Mouse (Mus musculus) stomach, embryonic 14.5 days (tissue): Measurements from ENCODE around the gene Klf13. TPM values are rescaled to one million over a fixed set of nuclear protein-coding genes. Genes with fewer than 3 reads are reported as not detected.

Source experiments
- ATAC-seq: fragments of 200-750 bp; cut with Nextera tagmentation; 2 replicates; pipeline ENCODE4 v1.8.0; 2017; ENCODE audit warnings: low read depth, moderate TSS enrichment; ENCODE audit not compliant: insufficient number of reproducible peaks, insufficient read depth, low FRiP score
- H3K27ac ChIP-seq: fragments of 300-500 bp; sonication (generic); 2 replicates; pipeline ENCODE4 v1.5.1; 2014; ENCODE audit warnings: mild to moderate bottlenecking, low read length, moderate library complexity, mixed read lengths
- H3K27me3 ChIP-seq: fragments of 300-500 bp; sonication (generic); 2 replicates; pipeline ENCODE4 v1.6.1; 2014; ENCODE audit warnings: low read length, control low read depth, mixed read lengths; ENCODE audit not compliant: control insufficient read depth, insufficient read depth
- H3K36me3 ChIP-seq: fragments of 300-500 bp; sonication (generic); 2 replicates; pipeline ENCODE4 v1.6.1; 2014; ENCODE audit warnings: mild to moderate bottlenecking, control low read depth, low read length, moderate library complexity, mixed read lengths; ENCODE audit not compliant: control insufficient read depth, insufficient read depth
- H3K4me1 ChIP-seq: fragments of 300-500 bp; sonication (generic); 2 replicates; pipeline ENCODE4 v1.6.1; 2014; ENCODE audit warnings: low read length, control low read depth, mixed read lengths; ENCODE audit not compliant: control insufficient read depth, insufficient read depth
- H3K4me2 ChIP-seq: fragments of 300-500 bp; sonication (generic); replicated peaks from 2 replicates; pipeline ENCODE4 v1.6.1; 2014; ENCODE audit warnings: low read depth, low read length, control low read depth
- H3K4me3 ChIP-seq: fragments of 300-500 bp; sonication (generic); 2 replicates; pipeline ENCODE4 v1.5.1; 2014; ENCODE audit warnings: low read depth, low read length, control low read depth
- H3K9ac ChIP-seq: fragments of 300-500 bp; sonication (generic); replicated peaks from 2 replicates; pipeline ENCODE4 v1.6.1; 2014; ENCODE audit warnings: low read depth, mild to moderate bottlenecking, control low read depth, low read length, moderate library complexity, mixed read lengths
- H3K9me3 ChIP-seq: fragments of 300-500 bp; sonication (generic); 2 replicates; pipeline ENCODE4 v1.6.1; 2016; ENCODE audit warnings: low read depth, low read length, control low read depth; ENCODE audit not compliant: control insufficient read depth
- WGBS: fragments of 180-500 bp; shearing (Covaris S2); extraction: QIAGEN DNeasy Blood & Tissue Kit; methylation state at CpG from one replicate; pipeline ENCODE4 v1.1.7; 2014; 5-methylcytosine and 5-hydroxymethylcytosine counted together
- polyA plus RNA-seq: library from polyadenylated mRNA; unstranded; fragments of >200 nt; fragmentation: Nextera tagmentation; extraction: Ambion mirVana; gene quantifications from 2 replicates; pipeline ENCODE4 v1.2.1, GENCODE M21; 2014

Klf13 gene
- polyA plus RNA-seq, 1 experiment from 2014 or later: 35.5 TPM

- no peak overlapping the region for H3K4me3 ChIP-seq
- no peaks in the 10 kb centered on the region for H3K27me3 ChIP-seq
- H3K9ac ChIP-seq: no peak overlapping the region
- 41% methylated on average over 9 of the region's 11 CpGs for WGBS
- H3K36me3 ChIP-seq: no peaks in the 10 kb centered on the region
- no peaks in the 10 kb centered on the region for H3K9me3 ChIP-seq
- H3K4me1 ChIP-seq: peaks cover 42% of the 10 kb centered on the region
- H3K27ac ChIP-seq: peak overlapping the region; percentile 58
- no peak overlapping the region for H3K4me2 ChIP-seq
- ATAC-seq: peak; percentile 57; the same call in 1 of the 2 replicates
Observed at GRCm38 (mm10) chr7:63908496-63909285, 30.0 kb downstream of the Klf13 start.

GRCm38 (mm10) chr7:63907778-63908495, 30.8 kb downstream of the Klf13 start:
- WGBS: 82% methylated on average over 5 of the region's 5 CpGs
- no peak overlapping the region for H3K4me2 ChIP-seq
- peak overlapping the region; percentile 58 for H3K27ac ChIP-seq
- no peaks in the 10 kb centered on the region for H3K27me3 ChIP-seq
- peaks cover 35% of the 10 kb centered on the region for H3K4me1 ChIP-seq
- no peak for ATAC-seq
- no peaks in the 10 kb centered on the region for H3K36me3 ChIP-seq
- no peak overlapping the region for H3K4me3 ChIP-seq
- no peak overlapping the region for H3K9ac ChIP-seq
- no peaks in the 10 kb centered on the region for H3K9me3 ChIP-seq

- H3K4me3 ChIP-seq: no peak overlapping the region
- H3K27ac ChIP-seq: peak overlapping the region; percentile 10; the same call in 1 of the 2 replicates
- H3K9ac ChIP-seq: no peak overlapping the region
- no peaks in the 10 kb centered on the region for H3K9me3 ChIP-seq
- H3K4me1 ChIP-seq: peaks cover 13% of the 10 kb centered on the region
- WGBS: 60% methylated on average over 5 of the region's 5 CpGs
- no peaks in the 10 kb centered on the region for H3K27me3 ChIP-seq
- no peak overlapping the region for H3K4me2 ChIP-seq
- H3K36me3 ChIP-seq: no peaks in the 10 kb centered on the region
- 0 out of 2 replicates have a peak, but pooled peaks have one; percentile 25 for ATAC-seq
Observed at GRCm38 (mm10) chr7:63905642-63906041, 33.1 kb downstream of the Klf13 start.

- no peaks in the 10 kb centered on the region for H3K36me3 ChIP-seq
- no peak overlapping the region for H3K4me3 ChIP-seq
- WGBS: 83% methylated on average over 2 of the region's 2 CpGs
- no peaks in the 10 kb centered on the region for H3K9me3 ChIP-seq
- no peaks in the 10 kb centered on the region for H3K27me3 ChIP-seq
- peak; percentile 26; the same call in 1 of the 2 replicates for ATAC-seq
- H3K27ac ChIP-seq: peak overlapping the region; percentile 10; the same call in 1 of the 2 replicates
- peaks cover 9% of the 10 kb centered on the region; the same call in 1 of the 2 replicates for H3K4me1 ChIP-seq
- H3K4me2 ChIP-seq: no peak overlapping the region
- no peak overlapping the region for H3K9ac ChIP-seq
Observed at GRCm38 (mm10) chr7:63905190-63905589, 33.5 kb downstream of the Klf13 start.

DNA sequence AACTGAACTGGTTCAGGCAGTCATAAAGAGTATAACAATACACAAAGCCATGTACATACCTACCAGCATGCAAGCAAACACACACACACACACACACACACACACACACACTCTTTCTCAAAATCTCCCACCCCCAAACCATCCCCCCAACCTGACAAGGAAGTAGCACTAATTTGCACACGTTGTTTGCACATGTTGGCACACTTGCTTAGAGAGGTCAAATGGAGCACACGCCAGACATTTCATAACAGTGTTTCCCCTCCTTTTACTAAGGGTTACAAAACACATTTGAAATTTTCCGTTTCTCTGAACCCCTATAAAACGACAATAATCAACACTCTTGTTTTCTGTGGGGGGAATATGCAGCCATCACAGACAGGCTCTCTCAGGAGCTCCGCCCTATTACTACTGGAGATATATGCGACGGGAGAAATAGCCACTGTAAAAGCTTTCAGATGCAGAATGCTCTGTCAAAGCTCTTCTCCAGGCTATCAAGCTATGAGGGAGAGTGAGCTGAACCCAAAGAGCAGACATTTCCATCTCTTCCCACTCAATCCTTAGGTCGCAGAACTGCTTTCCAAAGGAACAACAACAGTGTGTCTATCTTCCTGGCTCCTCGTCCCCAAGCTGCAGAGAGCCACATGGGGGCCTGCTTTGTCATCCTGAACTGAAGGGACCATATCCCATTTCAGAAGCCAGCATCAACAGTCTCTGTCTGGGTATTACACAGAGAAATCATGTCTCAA, 34.9 kb downstream of the Klf13 start:
- 60% methylated on average over 9 of the region's 9 CpGs for WGBS
- Histone ChIP-seq H3K9me3 (no peaks in the 10 kb centered on the region), H3K4me1 (peaks cover 8% of the 10 kb centered on the region; the same call in 1 of the 2 replicates), H3K27ac (no peak overlapping the region), H3K4me3 (no peak overlapping the region), H3K4me2 (no peak overlapping the region), H3K27me3 (no peaks in the 10 kb centered on the region), H3K36me3 (no peaks in the 10 kb centered on the region), H3K9ac (no peak overlapping the region)
- ATAC-seq: no peak

GRCm38 (mm10) chr7:63902604-63903210, 36.0 kb downstream of the Klf13 start:
- Histone ChIP-seq H3K9me3 (no peaks in the 10 kb centered on the region), H3K4me1 (0 out of 2 replicates have a peak, but pooled peaks cover under 1% of the 10 kb centered on the region), H3K36me3 (no peaks in the 10 kb centered on the region), H3K9ac (no peak overlapping the region), H3K4me3 (no peak overlapping the region), H3K27ac (no peak overlapping the region), H3K4me2 (no peak overlapping the region), H3K27me3 (no peaks in the 10 kb centered on the region)
- ATAC-seq: no peak
- WGBS: 54% methylated on average over 3 of the region's 3 CpGs

DNA sequence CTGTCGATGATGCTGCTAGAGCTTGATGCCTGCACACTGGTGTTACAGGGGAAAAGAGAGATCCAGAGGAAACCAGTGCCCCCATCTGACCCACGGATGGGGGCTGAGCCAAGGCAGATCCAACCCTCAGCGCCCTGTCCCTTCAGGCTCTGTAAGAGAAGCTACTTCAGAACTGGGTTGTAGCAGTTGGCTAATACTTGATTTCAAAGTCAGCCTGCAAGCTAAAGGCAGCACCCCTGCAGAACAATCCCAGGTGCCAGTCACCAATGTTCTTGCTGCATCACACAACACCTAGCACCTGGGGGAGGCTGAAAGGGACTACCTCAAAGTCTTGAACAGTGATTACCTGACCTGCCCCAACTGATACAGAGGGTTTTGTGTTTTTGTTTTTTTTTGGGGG, 36.8 kb downstream of the Klf13 start:
- 68% methylated on average over 3 of the region's 3 CpGs for WGBS
- no peaks in the 10 kb centered on the region for H3K9me3 ChIP-seq
- no peak overlapping the region for H3K27ac ChIP-seq
- H3K4me1 ChIP-seq: 0 out of 2 replicates have a peak, but pooled peaks cover 8% of the 10 kb centered on the region
- H3K4me3 ChIP-seq: no peak overlapping the region
- ATAC-seq: no peak
- no peaks in the 10 kb centered on the region for H3K36me3 ChIP-seq
- H3K27me3 ChIP-seq: no peaks in the 10 kb centered on the region
- H3K4me2 ChIP-seq: no peak overlapping the region
- no peak overlapping the region for H3K9ac ChIP-seq

DNA sequence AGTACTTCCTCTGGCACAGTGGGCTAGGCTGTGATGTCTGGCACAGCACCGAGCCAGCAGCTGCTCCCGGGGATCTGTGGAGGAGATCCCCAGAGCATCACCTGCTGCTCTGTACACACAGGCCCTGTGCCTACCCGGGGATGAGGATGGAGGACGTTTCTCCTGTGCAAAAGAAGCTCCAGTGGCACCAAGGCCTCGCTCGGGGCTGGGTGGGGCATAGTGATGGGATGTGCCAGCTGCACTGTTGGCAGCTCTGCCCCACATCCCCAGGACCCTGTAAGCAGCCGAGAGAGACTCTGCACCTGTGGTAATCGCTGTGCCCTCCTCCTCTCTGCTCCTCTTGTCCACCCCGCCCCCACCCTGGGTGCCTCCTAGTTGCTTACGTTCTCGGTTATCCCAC, 37.4 kb downstream of the Klf13 start:
- H3K9ac ChIP-seq: no peak overlapping the region
- H3K4me2 ChIP-seq: no peak overlapping the region
- no peak for ATAC-seq
- no peak overlapping the region for H3K27ac ChIP-seq
- no peaks in the 10 kb centered on the region for H3K36me3 ChIP-seq
- H3K27me3 ChIP-seq: no peaks in the 10 kb centered on the region
- 71% methylated on average over 11 of the region's 11 CpGs for WGBS
- no peaks in the 10 kb centered on the region for H3K9me3 ChIP-seq
- peaks cover 12% of the 10 kb centered on the region for H3K4me1 ChIP-seq
- no peak overlapping the region for H3K4me3 ChIP-seq
